Mouse (Mus musculus) inflammation-experienced regulatory T-cells, adult 6 months (primary cell): ENCODE results near the gene Gjc1. TPM values are rescaled to one million over a fixed set of nuclear protein-coding genes. Genes with fewer than 3 reads are reported as not detected.

ENCODE experiments used
- ATAC-seq: one replicate; pipeline ENCODE4 v1.8.0; 2017
- polyA plus RNA-seq, 3 experiments: library from polyadenylated mRNA; unstranded; fragments of 100-300 nt; shearing (Covaris generic); gene quantifications; one replicate each; pipeline ENCODE4 v1.2.1; 2017

Gjc1 gene
- polyA plus RNA-seq, 3 experiments from 2014 or later: not detected

DNA sequence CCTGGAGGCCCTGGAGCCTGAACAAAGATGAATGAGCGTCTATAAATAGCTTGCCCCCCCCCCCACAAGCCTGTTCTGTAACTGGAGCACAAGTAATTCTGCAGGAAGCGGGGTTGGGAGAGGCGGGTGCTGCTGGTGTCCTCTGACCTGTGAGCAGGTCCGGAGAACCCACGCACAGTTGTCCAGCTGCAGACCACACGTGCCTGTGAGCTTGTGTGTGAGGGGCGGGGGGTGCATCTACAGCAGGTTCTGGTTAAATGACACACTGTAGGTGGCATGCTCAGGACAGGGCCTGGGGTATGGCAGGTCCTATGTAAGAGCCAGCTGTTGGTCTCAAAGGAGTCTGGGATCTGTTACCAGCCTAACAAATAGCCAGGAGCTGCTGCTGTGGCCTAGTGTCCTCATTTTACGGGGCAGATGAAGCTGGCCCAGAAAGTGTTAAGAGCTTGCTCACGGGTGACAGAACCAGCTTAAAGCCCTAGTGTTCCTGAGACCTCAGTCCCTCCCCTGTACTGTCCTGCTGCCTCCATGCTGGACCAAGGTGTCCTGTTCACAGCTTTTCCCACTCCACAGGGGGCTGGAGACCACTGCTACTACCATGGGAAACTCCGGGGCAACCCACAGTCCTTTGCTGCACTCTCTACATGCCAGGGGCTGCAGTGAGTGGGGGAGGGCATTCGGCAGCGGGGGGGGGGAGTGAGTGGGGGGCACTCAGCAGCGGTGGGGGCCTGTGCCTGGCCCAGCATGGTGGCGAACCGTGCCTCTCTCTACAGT is 48.7 kb downstream of the Gjc1 start:
- ATAC-seq: no peak

DNA sequence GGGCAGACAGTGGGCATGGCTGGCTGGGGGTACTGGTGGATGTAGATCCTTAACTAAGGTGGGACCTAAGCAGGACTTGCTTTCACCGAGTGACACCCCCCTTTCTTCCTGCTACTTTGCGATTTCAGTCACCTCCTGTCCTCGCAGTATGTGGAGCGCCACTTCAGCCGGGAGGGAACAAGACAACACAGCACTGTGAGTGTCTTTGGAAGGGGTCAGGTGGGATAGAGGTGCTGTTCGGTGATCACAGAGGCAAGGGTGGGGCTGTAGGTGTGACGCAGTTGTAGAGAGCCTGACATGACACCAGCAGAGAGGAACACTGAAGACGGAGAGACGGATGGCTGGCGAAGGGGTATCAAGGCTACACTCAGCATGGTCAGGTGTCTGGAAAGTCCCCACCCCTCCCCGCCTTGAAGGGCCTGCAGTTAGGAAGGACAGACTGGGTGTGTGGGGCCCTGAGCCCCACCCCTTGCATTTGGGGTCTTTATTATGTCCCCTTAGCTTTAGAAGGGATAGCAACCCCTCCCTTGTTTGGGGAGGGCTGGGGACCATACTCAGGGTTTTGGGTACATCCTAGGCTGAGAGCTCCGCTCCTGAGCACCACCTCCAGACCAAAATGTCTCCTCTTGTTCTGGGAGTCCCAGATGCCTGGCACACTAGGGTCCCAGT is 49.4 kb downstream of the Gjc1 start:
- ATAC-seq: no peak

- no peak for ATAC-seq
These were observed 50.4 kb downstream of the Gjc1 start for GRCm38 (mm10) chr11:102769141-102769540.

DNA sequence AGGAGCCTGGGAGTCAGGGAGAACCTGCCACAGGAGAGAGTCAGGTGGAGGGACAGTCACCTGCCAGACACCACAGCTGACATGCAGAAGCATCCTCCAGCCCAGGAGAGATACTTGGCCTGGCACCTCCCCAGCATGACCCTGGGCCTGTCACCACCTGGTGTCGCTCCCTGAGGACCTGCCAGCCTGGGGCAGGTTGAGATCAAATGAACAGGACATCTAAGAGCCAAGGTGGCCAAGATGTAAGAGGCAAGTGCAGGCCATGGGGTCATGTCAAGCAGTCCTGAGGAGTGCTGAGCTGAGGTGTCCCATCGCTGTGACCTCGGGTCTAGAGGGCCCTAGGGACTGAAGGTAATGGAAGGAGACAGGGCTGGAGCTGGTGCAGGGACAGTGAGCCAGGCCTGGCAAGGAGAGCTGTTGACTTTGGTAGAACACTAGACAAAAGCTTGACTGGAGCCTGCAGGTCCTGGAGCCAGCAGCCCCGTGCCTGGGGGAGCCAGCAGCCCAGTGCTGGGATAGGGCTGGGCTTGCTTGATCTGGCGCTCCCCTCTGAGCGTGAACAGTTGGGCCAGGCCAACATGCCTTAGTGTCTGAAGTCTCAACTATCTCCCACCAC is 52.3 kb downstream of the Gjc1 start:
- no peak for ATAC-seq

GRCm38 (mm10) chr11:102765416-102765815 is 54.1 kb downstream of the Gjc1 start:
- ATAC-seq: no peak

DNA sequence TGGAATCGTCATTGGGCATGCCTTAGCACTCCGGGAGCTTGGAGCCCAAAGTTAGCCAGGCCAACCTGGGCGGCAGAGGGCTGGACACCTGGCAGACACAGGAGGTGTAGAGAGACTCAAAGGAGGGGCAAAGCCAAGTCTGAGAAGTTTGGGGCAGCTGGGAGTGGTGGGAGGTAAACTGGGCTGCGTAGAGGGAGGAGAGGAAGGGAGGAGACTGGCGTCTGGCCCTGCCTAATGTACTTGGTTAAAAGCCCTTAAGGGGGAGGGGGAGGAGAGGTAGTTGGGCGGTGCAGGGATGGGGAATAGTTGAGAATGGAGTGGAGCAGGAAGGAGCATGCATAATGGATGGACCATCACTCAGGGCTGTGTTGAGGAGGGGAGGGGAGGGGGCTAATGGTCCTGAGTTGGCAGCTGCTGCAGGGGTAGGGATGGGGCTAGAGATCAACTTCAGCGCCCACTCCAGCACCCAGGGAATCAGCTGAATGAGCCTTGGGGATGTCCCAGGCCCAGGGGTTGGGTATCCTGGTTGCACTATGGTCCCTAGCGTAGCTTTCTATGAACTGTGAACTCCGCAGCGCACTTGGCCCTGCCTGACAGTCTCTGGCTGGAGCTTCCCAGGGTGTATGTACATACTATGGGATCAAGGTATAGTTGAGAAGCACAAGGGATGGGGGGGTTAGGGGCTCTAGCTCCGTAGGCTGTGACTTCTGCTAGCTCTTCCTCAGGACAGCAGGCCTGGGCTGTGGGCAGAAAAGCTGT is 56.3 kb downstream of the Gjc1 start:
- no peak for ATAC-seq

- ATAC-seq: no peak
These were observed 57.3 kb downstream of the Gjc1 start for GRCm38 (mm10) chr11:102762248-102762647.

DNA sequence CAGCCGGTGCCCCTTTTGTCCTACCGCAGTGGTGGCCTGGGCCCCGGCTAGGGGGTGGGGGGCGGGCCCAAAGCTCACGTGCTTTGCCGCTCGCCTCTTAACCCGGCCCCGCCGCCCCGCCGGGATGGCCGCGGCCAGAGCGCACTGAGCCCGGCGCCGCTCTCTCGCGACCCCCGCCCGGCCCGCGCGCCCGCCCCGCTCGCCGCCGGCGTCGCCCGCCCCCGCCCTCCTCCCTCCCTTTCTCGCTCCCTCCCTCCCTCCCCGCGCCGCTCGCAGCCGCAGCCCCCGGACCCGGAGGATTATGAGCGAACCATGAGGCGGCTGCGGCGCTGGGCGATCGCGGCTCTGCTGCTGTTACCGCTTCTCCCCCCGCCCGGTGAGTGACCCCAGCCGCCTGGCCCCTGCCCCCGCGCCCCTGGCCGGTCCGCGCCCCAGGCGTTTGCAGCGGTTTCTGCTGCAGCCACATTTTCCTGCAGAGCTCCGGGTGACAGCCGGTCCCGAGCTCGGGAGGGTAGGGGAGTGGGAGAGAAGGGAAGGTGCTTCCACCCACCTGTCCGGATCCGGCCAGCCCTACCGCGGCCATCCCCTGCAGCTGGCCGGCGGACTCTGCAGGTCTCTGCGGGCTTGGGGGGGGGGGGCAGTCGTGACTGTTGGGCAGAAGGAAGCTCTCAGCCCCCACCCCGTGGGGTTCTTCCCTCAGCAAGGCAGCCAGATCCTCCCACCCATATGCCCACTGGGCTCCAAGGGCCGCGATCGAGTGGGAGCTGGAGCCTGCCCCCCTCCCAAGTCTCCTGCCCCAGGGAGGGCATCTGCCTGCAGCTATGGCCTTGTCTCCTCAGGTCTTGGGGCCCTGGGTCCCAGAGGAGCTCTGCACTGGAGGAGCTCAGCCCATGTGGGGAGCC is 57.9 kb downstream of the Gjc1 start, which contains the start of gene Adam11:
Adam11 (plus strand) TSS at position 131 of the 902 bp plus-strand sequence.
- no peak for ATAC-seq

- ATAC-seq: no peak
These were observed 58.6 kb downstream of the Gjc1 start for GRCm38 (mm10) chr11:102760805-102761308.

- no peak for ATAC-seq
These were observed 60.5 kb downstream of the Gjc1 start for GRCm38 (mm10) chr11:102758977-102759376.

DNA sequence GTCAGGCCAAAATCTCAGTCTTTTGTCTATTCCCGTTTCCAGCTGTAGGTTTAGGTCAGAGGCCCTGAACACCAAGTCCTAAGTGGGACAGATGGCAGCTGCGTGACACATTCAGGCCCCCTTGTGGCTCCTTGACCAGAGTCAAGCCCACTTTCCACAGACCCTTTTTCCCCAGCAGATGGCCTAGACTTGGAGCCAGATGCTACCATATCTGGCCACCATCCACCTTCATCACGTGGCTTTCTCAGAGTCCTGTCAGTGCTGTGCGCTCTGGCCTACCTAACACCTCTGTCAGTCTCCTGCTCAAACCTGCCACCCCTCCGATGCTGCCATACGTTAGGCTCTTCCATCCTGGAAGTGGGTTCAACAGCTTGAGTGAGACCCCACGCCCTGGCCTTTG is 64.1 kb downstream of the Gjc1 start:
- no peak for ATAC-seq

- no peak for ATAC-seq
These were observed 65.1 kb downstream of the Gjc1 start for GRCm38 (mm10) chr11:102754416-102754815.

GRCm38 (mm10) chr11:102753591-102754324 is 65.7 kb downstream of the Gjc1 start:
- ATAC-seq: no peak

- no peak for ATAC-seq
These were observed 66.5 kb downstream of the Gjc1 start for GRCm38 (mm10) chr11:102752896-102753590.

DNA sequence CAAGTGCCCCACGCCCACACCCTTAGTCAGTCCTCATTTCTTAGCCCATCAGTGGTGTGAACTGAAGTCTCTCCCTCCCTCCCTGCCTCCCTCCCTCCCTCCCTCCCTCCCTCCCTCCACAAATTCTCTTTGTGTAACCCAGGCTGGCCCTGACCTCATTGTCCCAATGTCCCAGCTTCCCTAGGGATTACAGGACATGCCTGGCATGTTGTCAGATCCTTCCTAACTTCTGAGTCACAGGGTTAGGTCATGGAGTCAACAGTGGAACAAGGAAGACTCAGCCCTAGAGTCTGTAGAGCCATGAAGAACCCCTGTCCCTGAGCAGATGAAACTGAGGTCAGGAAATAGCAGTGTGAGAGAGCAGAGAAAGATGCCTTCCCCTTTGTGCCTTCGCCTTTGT is 69.8 kb downstream of the Gjc1 start:
- no peak for ATAC-seq

Other genes starting within 250 kb of the Gjc1 start
- gene Gm11627, start 240.2 kb downstream of the Gjc1 start, polyA plus RNA-seq: not detected
- not detected for gene Fzd2, start 215.3 kb downstream of the Gjc1 start, polyA plus RNA-seq
- gene Meioc, start 156.0 kb downstream of the Gjc1 start, polyA plus RNA-seq: under 1 TPM in 2 of 3 experiments, not detected in 1; 0.08 to 0.20 TPM
- 10 to 100 TPM; 29.0 to 41.4 (median 40.1) TPM for gene Ccdc43, start 121.9 kb downstream of the Gjc1 start, polyA plus RNA-seq
- gene Adam11, start 58.3 kb downstream of the Gjc1 start, polyA plus RNA-seq: under 1 TPM in 1 of 3 experiments, not detected in 2; 0.20 TPM
- gene Higd1b, start 16.1 kb upstream of the Gjc1 start, polyA plus RNA-seq: not detected
- gene Eftud2, start 61.3 kb upstream of the Gjc1 start, polyA plus RNA-seq: 100 to 1,000 TPM; 111 to 148 (median 126) TPM
- gene Ccdc103, start 61.5 kb upstream of the Gjc1 start, polyA plus RNA-seq: not detected
- not detected for gene Fam187a, start 65.5 kb upstream of the Gjc1 start, polyA plus RNA-seq
- not detected for gene Gfap, start 81.2 kb upstream of the Gjc1 start, polyA plus RNA-seq
- gene Kif18b, start 105.4 kb upstream of the Gjc1 start, polyA plus RNA-seq: 1 to 10 TPM in 1 of 3 experiments, under 1 TPM in 2; 0.56 to 8.2 (median 0.61) TPM
- gene C1ql1, start 127.0 kb upstream of the Gjc1 start, polyA plus RNA-seq: not detected
- 100 to 1,000 TPM in 2 of 3 experiments, 10 to 100 TPM in 1; 63.6 to 113 (median 106) TPM for gene Nmt1, start 208.5 kb upstream of the Gjc1 start, polyA plus RNA-seq
- gene Dcakd, start 208.6 kb upstream of the Gjc1 start, polyA plus RNA-seq: 10 to 100 TPM; 19.9 to 27.5 (median 25.4) TPM